Mouse (Mus musculus) fat pad, adult 2 months (tissue): ENCODE measurements around the gene Gsn.

Source experiments
- DNase-seq: peaks from one replicate; pipeline ENCODE4 v3.0.0-alpha.2; 2011; ENCODE audit warnings: low read depth, low spot score; ENCODE audit errors: extremely low read depth

Gene Gsn

GRCm38 (mm10) chr2:35252733-35253132 lies 3.4 kb upstream of the Gsn start:
- no peak for DNase-seq

- DNase-seq = no peak
Observed at GRCm38 (mm10) chr2:35253751-35254150, 2.4 kb upstream of the Gsn start.

- no peak for DNase-seq
Observed at GRCm38 (mm10) chr2:35255004-35255403, 1.2 kb upstream of the Gsn start.

GRCm38 (mm10) chr2:35255462-35255861 lies 718 bp upstream of the Gsn start:
- DNase-seq = no peak

- no peak for DNase-seq
Observed at GRCm38 (mm10) chr2:35256932-35257331, 752 bp downstream of the Gsn start.

GRCm38 (mm10) chr2:35257886-35258285 lies 1.7 kb downstream of the Gsn start:
- no peak for DNase-seq

GRCm38 (mm10) chr2:35258590-35258989 lies 2.4 kb downstream of the Gsn start:
- no peak for DNase-seq

GRCm38 (mm10) chr2:35259338-35260080 lies 3.3 kb downstream of the Gsn start:
- no peak for DNase-seq

GRCm38 (mm10) chr2:35260291-35260690 lies 4.1 kb downstream of the Gsn start:
- no peak for DNase-seq

- DNase-seq = no peak
Observed at GRCm38 (mm10) chr2:35264095-35264494, 7.9 kb downstream of the Gsn start.

- no peak for DNase-seq
Observed at GRCm38 (mm10) chr2:35265296-35265695, 9.1 kb downstream of the Gsn start.

- DNase-seq = no peak
Observed at GRCm38 (mm10) chr2:35265775-35266174, 9.6 kb downstream of the Gsn start.

GRCm38 (mm10) chr2:35266251-35266905 lies 10.2 kb downstream of the Gsn start:
- DNase-seq = no peak

GRCm38 (mm10) chr2:35267156-35267875 lies 11.1 kb downstream of the Gsn start:
- DNase-seq = no peak

GRCm38 (mm10) chr2:35267876-35268566 lies 11.8 kb downstream of the Gsn start:
- no peak for DNase-seq

GRCm38 (mm10) chr2:35269136-35269535 lies 13.0 kb downstream of the Gsn start:
- no peak for DNase-seq

GRCm38 (mm10) chr2:35269716-35270260 lies 13.6 kb downstream of the Gsn start:
- DNase-seq = no peak

- DNase-seq = no peak
Observed at GRCm38 (mm10) chr2:35270531-35270984, 14.4 kb downstream of the Gsn start.

GRCm38 (mm10) chr2:35271817-35272216 lies 15.6 kb downstream of the Gsn start:
- peak; percentile 94 for DNase-seq

GRCm38 (mm10) chr2:35272881-35273280 lies 16.7 kb downstream of the Gsn start:
- DNase-seq = no peak

- DNase-seq = no peak
Observed at GRCm38 (mm10) chr2:35273536-35273935, 17.4 kb downstream of the Gsn start.
